Comparison of ENCODE assay signal across 14 mouse cellular contexts in genomic region chr3:110303166-110303565, GRCm38 (mm10). TPM values are rescaled to one million over a fixed set of nuclear protein-coding genes. Genes with fewer than 3 reads are reported as not detected.
DNase-seq lines count a peak whose midpoint lies in the region; ATAC-seq and TF ChIP-seq lines count a peak whose summit lies in the region.
"Had no signal": no experiment of that assay in that cellular context is flagged by ENCODE, and none has a peak within 500 bp of the region (broad histone marks: within the 10 kb centered on the region; RNA-seq: fewer than 3 reads in every experiment).

No protein-coding gene starts in this region.

- no peak for TF ChIP-seq CTCF in hindbrain, postnatal 0 days (IDR thresholded peaks at IDR 0.05; ENCODE audit: low read depth)
- no peak for TF ChIP-seq CTCF in brain, embryonic 14.5 days (IDR thresholded peaks at IDR 0.05; ENCODE audit: borderline replicate concordance, extremely low read depth, insufficient read depth, insufficient read length)
- TF ChIP-seq CTCF in thymus, adult 2 months (IDR thresholded peaks at IDR 0.05; ENCODE audit: borderline replicate concordance, control insufficient read depth, extremely low read depth, insufficient read depth, low read length, poor library complexity) = no peak

- H3K27me3 ChIP-seq in hindbrain, postnatal 0 days (ENCODE audit: insufficient read depth, low read length) = no peaks in the 10 kb centered on the region
- no peaks in the 10 kb centered on the region for H3K27me3 ChIP-seq in hindbrain, embryonic 16.5 days (replicated peaks; ENCODE audit: control insufficient read depth, insufficient read depth, low read length)
- H3K27me3 ChIP-seq in lung, embryonic 15.5 days = no peaks in the 10 kb centered on the region
- no peaks in the 10 kb centered on the region for H3K27me3 ChIP-seq in thymus, adult 2 months (ENCODE audit: control insufficient read depth, insufficient read depth, low read length)
- H3K27me3 ChIP-seq: megakaryocyte, embryonic 14.5 days; neural tube, embryonic 12.5 days had no signal

- no peak overlapping the region for H3K9ac ChIP-seq in hindbrain, postnatal 0 days (replicated peaks; ENCODE audit: low read length)
- H3K9ac ChIP-seq in hindbrain, embryonic 16.5 days (ENCODE audit: low read depth, low read length) = no peak overlapping the region
- no peak overlapping the region for H3K9ac ChIP-seq in lung, embryonic 15.5 days
- H3K9ac ChIP-seq: neural tube, embryonic 12.5 days had no signal

- H3K27ac ChIP-seq in hindbrain, postnatal 0 days = no peak overlapping the region
- H3K27ac ChIP-seq in hindbrain, embryonic 16.5 days (ENCODE audit: low read depth, low read length) = no peak overlapping the region
- no peak overlapping the region for H3K27ac ChIP-seq in lung, embryonic 15.5 days
- H3K27ac ChIP-seq in thymus, adult 2 months (ENCODE audit: control insufficient read depth, insufficient read depth, low read length) = no peak overlapping the region
- H3K27ac ChIP-seq: neural tube, embryonic 12.5 days had no signal

- no peak overlapping the region for H3K4me2 ChIP-seq in hindbrain, postnatal 0 days (ENCODE audit: low read depth, low read length)
- no peak overlapping the region for H3K4me2 ChIP-seq in hindbrain, embryonic 16.5 days (ENCODE audit: low read length)
- no peak overlapping the region for H3K4me2 ChIP-seq in lung, embryonic 15.5 days
- H3K4me2 ChIP-seq: neural tube, embryonic 12.5 days had no signal

- no peak for ATAC-seq in hindbrain, postnatal 0 days
- no peak for ATAC-seq in hindbrain, embryonic 16.5 days
- peak; percentile 93 for ATAC-seq in lung, embryonic 15.5 days (ENCODE audit: borderline replicate concordance, extremely low read depth, low FRiP score, low TSS enrichment)

- TF ChIP-seq POLR2A in brain, embryonic 14.5 days (IDR thresholded peaks at IDR 0.05; ENCODE audit: borderline replicate concordance, extremely low read depth, insufficient read depth, insufficient read length, poor library complexity, severe bottlenecking) = no peak
- no peak for TF ChIP-seq POLR2A in thymus, adult 2 months (IDR thresholded peaks at IDR 0.05; ENCODE audit: control insufficient read depth, extremely low read depth, insufficient read depth, low read length, poor library complexity)

- H3K36me3 ChIP-seq in hindbrain, postnatal 0 days (ENCODE audit: insufficient read depth, low read length) = no peaks in the 10 kb centered on the region
- H3K36me3 ChIP-seq in hindbrain, embryonic 16.5 days (ENCODE audit: control insufficient read depth, insufficient read depth, low read length) = no peaks in the 10 kb centered on the region
- H3K36me3 ChIP-seq in lung, embryonic 15.5 days = no peaks in the 10 kb centered on the region
- no peaks in the 10 kb centered on the region for H3K36me3 ChIP-seq in thymus, adult 2 months (ENCODE audit: control insufficient read depth, insufficient read depth, low read length)
- H3K36me3 ChIP-seq: G1E; neural tube, embryonic 12.5 days had no signal

- no peak overlapping the region for H3K4me3 ChIP-seq in hindbrain, postnatal 0 days (ENCODE audit: low read length)
- no peak overlapping the region for H3K4me3 ChIP-seq in hindbrain, embryonic 16.5 days (ENCODE audit: low read length)
- no peak overlapping the region for H3K4me3 ChIP-seq in lung, embryonic 15.5 days
- H3K4me3 ChIP-seq in thymus, adult 2 months (ENCODE audit: control insufficient read depth, insufficient read depth, low read length) = no peak overlapping the region
- H3K4me3 ChIP-seq: megakaryocyte, embryonic 14.5 days; neural tube, embryonic 12.5 days had no signal

- no peaks in the 10 kb centered on the region for H3K9me3 ChIP-seq in hindbrain, postnatal 0 days (ENCODE audit: low read length)
- H3K9me3 ChIP-seq in hindbrain, embryonic 16.5 days (ENCODE audit: control insufficient read depth, low read length) = no peaks in the 10 kb centered on the region
- H3K9me3 ChIP-seq in lung, embryonic 15.5 days = no peaks in the 10 kb centered on the region
- H3K9me3 ChIP-seq: G1E; megakaryocyte, embryonic 14.5 days; neural tube, embryonic 12.5 days had no signal

- H3K4me1 ChIP-seq in hindbrain, postnatal 0 days (ENCODE audit: insufficient read depth, low read length) = no peaks in the 10 kb centered on the region
- H3K4me1 ChIP-seq in hindbrain, embryonic 16.5 days (ENCODE audit: control insufficient read depth, insufficient read depth, low read depth, low read length) = no peaks in the 10 kb centered on the region
- no peaks in the 10 kb centered on the region for H3K4me1 ChIP-seq in lung, embryonic 15.5 days
- no peaks in the 10 kb centered on the region for H3K4me1 ChIP-seq in thymus, adult 2 months (replicated peaks; ENCODE audit: control insufficient read depth, insufficient read depth, low read length)
- H3K4me1 ChIP-seq: megakaryocyte, embryonic 14.5 days; neural tube, embryonic 12.5 days had no signal

- DNase-seq in hindbrain, postnatal 0 days (ENCODE audit: low spot score) = peak; percentile 35
- peak; percentile 98 for DNase-seq in adipocyte (ENCODE audit: low spot score)
- peak; percentile 80 for DNase-seq in brain, embryonic 14.5 days (ENCODE audit: low read depth)
- DNase-seq in thymus, adult 2 months = no peak
- no peak for DNase-seq in embryo, embryonic 9.5 days (ENCODE audit: extremely low spot score)
- DNase-seq: heart, postnatal 4 days; kidney, adult 9 months; right cerebral cortex, postnatal 4 days; thymus, postnatal 14 days had no signal

- 59% methylated on average over 2 of the region's 2 CpGs for WGBS in hindbrain, postnatal 0 days
- 66% methylated on average over 2 of the region's 2 CpGs for WGBS in hindbrain, embryonic 16.5 days
- WGBS in lung, embryonic 15.5 days = 46% methylated on average over 2 of the region's 2 CpGs
- WGBS in thymus, adult 2 months = 83% methylated on average over 2 of the region's 2 CpGs

RNA-seq across cellular contexts. Expression of gene Prmt6, which starts 52.4 kb away (rescaled TPM):
- total RNA-seq in hindbrain, postnatal 0 days (2014; rRNA removed) = 36.6 and 41.4 TPM in 2 replicates
- polyA plus RNA-seq in hindbrain, postnatal 0 days (2015; fragmentation: Nextera tagmentation; extraction: Ambion mirVana) = 23.8 and 25.1 TPM in 2 replicates
- 21.7 and 22.7 TPM in 2 replicates for polyA plus RNA-seq in hindbrain, embryonic 16.5 days (2015; fragmentation: Nextera tagmentation; extraction: Ambion mirVana)
- 24.9 and 26.3 TPM in 2 replicates for polyA plus RNA-seq in brain, embryonic 14.5 days (2012; rRNA removed)
- polyA plus RNA-seq in lung, embryonic 15.5 days (2015; fragmentation: Nextera tagmentation; extraction: Ambion mirVana) = 19.3 and 21.2 TPM in 2 replicates
- polyA plus RNA-seq in thymus, adult 2 months (2012; rRNA removed) = 17.0 and 20.3 TPM in 2 replicates

Comparison
In these comparisons a context has a peak if more than half of its experiments do, and no peak if none do; other contexts are left out.
1. DNase-seq: peak in hindbrain, postnatal 0 days (single experiment), adipocyte (single experiment) and brain, embryonic 14.5 days (single experiment); none in thymus, adult 2 months (single experiment) and embryo, embryonic 9.5 days (single experiment).